Mouse (Mus musculus) lung, postnatal 14 days (tissue): ENCODE measurements around the gene Phf24.

Experiments used
- DNase-seq: peaks from one replicate; pipeline ENCODE4 v3.0.0; 2021

The Phf24 gene

GRCm38 (mm10) chr4:42915311-42915710 is 1.1 kb upstream of the Phf24 start:
- no peak for DNase-seq

DNA sequence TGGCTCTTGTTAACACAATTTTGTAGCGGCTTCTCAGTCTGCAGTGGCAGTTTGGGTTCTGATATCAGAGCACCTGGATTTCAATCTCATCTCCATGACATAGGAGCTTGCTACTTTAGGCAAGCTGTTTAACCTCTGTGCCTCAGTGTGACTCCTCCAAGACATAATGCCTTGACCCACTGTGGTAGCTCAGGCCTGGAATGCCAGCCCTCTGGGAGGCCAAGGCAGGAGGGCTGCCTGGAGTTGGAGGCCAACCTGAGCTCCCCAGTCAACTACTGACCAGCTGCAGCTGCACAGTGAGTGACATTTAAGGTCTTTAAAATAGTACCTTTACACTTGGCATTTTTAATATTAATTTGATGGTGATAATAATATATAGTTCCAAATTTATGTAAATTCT is 494 bp upstream of the Phf24 start:
- DNase-seq: no peak

DNA sequence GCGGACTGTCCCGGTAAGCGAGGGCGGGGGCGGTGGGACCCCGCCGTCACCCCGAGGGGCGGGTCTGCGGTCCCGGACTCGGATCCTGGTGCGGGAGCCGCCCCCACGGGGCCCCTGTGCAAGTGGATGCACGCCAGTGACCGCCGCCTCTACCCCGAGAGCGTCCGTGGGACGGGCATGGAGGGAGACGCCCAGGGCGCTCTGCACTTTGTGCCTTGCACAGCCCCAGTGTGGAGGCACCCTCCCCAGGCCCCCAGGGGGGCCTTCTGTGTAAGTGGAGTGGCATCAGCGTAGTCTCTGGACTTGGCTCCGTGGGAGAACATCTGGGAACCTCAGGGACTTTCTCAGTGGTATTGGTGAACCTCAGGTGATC is 928 bp downstream of the Phf24 start:
- no peak for DNase-seq

GRCm38 (mm10) chr4:42920726-42921125 is 4.3 kb downstream of the Phf24 start:
- no peak for DNase-seq

- DNase-seq: no peak
Measured at GRCm38 (mm10) chr4:42921536-42921935, 5.1 kb downstream of the Phf24 start.

DNA sequence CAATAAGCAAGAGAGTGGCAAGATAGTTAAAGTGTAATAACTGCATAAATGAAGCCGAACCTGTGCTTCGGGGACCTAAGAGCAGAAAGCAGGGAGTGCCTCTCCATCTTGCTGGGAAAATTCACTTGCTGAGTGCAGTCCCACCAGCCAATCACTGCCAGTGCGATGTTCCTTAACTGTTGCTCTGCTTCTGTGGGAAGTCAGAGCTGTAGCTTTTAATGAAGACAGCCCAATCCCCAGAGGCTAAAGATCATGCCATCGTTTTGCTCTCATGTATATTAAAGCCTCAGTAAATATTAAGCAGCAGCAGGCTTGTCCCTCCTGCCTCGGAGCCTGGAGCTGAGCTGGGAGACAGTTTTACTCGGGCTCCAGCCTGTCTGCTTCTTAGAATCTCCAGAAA is 5.6 kb downstream of the Phf24 start:
- no peak for DNase-seq

DNA sequence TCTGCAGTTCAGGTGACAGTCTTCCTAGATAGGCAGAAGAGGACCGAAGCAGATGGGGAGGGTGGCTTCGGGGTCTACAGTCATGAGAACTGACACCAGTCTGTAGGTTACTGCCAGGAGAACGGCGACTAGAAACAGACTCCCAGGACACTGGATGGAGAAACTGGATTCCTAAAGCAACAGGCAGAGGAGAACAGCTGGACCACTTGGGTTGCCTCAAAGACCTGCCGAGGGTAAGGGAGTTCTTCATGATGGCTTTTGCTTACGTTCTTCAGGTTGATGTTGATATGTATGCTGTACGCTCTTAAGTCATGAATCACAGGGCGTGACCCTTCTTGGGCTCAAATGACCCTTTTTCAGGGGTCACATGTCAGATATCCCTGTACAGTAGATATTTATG is 6.0 kb downstream of the Phf24 start:
- no peak for DNase-seq

DNA sequence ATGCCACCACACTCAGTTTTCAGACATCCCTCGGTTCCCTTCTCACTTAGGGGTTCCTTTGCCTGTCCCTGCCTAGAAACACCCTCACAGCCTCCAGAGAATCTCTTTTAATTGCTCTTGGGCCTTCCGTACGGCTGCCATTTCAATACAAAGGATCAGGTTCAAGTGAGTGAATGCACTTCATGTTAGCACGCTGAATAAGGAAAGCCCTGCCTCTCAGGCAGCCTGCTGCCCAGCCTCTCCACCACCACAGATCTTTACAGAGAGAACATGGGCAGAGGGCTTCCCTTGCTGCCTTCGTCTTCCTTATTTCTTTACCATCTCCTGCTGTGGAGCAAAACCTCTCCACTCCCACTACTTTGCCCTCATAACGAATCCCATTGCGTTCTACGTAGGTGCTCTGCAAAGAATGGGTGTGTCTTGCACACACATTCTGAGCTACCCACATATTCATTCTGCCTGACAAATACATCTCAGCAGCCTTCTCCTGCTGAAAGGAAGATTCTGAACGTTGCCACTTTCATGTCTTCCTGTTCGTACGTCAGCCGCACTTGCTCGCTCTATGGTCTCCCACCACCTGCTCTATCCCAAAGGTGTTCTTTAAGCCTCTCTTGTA is 7.7 kb downstream of the Phf24 start:
- no peak for DNase-seq

DNA sequence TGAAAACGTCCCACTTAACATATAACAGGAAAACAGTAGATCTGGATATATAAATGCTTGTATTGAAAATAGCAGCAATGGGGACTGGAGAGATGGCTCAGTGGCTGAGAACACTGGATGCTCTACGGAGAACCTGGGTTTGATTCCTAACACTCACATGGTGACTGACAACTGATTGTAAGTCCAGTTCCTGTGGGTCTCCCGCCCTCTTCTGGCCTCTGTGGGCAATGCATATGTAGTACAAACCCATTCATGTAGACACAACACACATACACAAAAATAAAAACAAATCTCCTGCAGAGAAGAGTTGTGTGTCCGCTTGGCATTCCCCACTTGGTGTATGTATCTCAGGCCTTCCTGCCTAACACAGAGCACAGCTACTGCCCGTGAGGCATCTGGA is 11.7 kb downstream of the Phf24 start:
- DNase-seq: no peak

GRCm38 (mm10) chr4:42928952-42929351 is 12.5 kb downstream of the Phf24 start:
- DNase-seq: no peak

- no peak for DNase-seq
Measured at GRCm38 (mm10) chr4:42932229-42932969, 15.9 kb downstream of the Phf24 start.

DNA sequence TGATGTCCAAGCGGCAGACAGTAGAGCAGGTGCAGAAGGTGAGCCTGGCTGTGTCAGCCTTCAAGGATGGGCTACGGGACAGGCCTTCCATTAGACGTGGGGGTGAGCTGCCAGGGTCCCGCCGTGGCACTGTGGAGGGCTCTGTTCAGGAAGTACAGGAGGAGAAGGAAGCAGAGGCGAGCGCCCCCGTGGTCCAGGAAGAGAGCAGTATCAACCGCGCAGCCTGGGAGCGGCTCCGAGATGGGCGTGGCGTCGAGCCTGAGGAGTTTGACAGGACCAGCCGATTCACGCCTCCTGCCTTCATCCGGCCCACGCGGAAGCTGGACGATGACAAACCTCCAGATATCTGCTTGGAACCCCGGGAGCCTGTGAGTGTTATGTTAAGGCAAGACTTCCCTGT is 17.2 kb downstream of the Phf24 start:
- peak; percentile 58 for DNase-seq

- no peak for DNase-seq
Measured at GRCm38 (mm10) chr4:42941396-42941795, 24.9 kb downstream of the Phf24 start.

GRCm38 (mm10) chr4:42943341-42943740 is 26.9 kb downstream of the Phf24 start:
- DNase-seq: no peak

DNA sequence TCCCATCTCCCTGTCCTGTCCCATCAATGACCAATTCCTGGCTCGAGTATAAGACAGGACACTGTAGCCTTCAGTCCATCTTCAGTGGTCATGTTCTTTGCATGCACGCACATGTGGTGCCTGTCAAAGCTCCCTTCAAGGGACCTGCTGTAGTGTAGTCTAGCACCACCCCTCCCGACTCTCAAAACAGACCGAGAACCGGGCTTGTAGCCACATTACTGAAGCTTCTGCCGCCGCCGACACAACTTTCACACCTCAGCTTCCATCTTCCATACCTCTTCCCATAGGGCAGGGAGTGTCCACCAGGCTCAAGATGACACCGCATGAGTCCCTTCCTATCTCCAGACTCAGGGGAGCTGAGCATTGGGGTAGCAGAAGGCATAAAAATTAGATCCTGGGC is 27.7 kb downstream of the Phf24 start:
- DNase-seq: no peak

DNA sequence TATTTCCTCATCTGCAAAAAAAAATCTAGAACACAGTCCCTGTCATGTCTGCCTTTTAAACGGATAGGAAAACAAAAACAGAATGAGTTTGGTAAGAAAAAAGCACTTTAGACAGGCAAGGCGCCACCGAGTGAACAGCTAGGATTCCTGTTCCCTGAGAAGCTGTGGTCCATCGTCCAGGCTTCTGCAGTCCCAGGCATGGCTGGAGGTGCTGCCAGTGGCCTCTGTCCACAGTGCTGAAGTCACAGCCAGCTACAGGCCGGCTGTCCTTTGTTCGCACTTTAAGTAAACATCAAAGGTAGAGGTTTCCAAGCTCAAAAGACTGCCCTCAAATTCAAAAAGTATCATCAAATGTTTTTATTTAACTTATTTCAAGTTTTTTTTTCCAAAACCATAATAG is 28.6 kb downstream of the Phf24 start:
- peak; percentile 41 for DNase-seq

- DNase-seq: no peak
Measured at GRCm38 (mm10) chr4:42945445-42945844, 29.0 kb downstream of the Phf24 start.

DNA sequence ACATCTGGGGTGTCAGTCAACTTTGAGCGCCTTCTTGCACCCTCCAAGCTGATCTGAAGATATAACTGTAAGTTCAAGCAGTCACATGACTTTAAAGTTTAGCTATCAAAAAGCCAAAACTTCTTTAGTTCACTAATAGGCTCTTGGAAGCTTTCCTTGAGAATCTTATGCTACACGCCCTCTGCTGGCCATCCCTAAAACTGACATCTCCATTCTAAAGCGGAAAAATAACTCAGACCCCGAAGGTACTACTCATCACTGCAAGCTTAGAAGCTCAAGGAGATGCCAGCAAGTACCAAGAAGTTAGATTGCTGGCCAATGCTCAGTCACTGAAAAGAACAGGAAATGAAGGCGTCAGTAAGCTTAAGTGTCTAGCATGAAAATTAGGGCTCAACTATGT is 29.5 kb downstream of the Phf24 start:
- peak; percentile 74 for DNase-seq

- DNase-seq: no peak
Measured at GRCm38 (mm10) chr4:42946733-42947290, 30.4 kb downstream of the Phf24 start.

DNA sequence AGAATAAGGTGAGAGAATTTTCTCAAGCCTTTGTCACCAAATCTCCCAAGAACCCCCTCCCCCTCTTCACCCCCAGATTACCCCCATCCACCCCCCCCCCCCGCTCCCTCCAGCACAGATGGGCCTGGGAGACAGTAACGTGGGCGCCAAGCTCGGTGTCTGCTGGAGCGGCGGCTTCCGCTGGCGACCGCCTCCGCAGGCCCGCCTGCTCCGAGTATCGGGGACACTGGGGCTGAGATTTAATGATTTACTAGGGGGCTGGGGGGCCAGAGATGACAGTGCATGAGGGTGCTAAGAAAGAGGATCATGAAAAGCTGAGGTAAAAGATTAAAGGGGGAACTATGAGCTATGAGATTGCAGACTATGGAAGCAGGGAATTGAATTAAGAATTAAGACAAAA is 32.1 kb downstream of the Phf24 start:
- DNase-seq: no peak

DNA sequence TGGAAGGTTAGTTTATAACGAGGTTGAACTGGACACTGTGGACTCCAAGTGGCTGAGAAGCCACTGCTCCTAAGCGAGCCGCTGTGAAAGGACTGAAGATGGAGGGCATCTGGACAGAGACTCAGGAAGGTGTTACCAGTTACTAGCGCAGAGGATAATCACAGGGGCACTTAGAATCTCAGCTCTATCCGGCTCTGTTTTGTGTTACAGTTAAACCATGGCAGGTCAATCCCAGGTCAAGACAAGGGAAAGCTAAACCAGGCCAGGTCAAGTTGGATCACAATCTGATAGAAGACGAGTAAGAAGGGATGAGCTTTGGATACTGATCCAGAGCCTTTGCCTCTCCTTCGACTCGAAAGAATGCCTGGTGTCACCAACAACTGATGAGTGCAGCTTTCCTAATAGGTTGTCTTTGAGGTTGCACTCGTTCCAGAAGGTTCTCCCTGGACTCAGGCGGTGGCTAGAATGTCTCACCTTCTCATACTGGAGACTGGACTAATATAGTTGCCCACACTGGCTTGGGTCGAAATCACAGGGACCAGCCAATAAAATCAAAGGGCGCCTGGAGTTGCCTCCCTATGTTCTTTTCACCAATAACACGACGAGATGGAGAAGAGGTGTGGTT is 32.7 kb downstream of the Phf24 start:
- DNase-seq: no peak

GRCm38 (mm10) chr4:42949676-42950051 is 33.2 kb downstream of the Phf24 start, which contains the start of gene Dnajb5:
Gene Dnajb5 (plus strand): TSS chr4:42949814.
- DNase-seq: peak; percentile 97

DNA sequence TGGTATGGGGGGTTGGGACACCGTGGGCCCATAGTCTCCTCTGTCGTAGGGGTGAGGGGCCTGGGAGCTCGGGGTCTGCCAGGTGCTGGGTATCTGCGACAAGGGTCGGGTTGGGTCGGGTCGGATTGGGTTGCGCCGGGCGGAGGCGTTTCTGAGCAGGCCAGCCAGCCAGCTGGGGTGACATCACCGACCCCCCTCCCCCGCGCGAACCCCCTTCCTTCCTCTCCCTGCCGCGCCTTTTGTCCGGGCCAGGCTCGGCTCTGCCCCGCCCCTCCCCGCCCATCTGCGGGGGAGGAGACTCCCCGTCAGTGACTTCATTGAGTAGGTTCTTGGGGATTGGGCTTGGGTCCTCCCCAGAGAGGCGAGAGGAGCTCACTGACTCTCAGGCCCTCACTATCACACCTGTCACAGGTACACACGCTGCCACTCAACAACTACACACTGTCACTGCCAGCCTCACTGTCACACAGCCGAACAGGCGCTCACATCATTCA is 33.7 kb downstream of the Phf24 start:
- peak; percentile 90 for DNase-seq
